Mouse (Mus musculus) frontal cortex, adult 2 months (tissue): Measurements from ENCODE around the gene Lrrc3. TPM values are rescaled to one million over a fixed set of nuclear protein-coding genes. Genes with fewer than 3 reads are reported as not detected.

ENCODE experiments used
- DNase-seq, 2 experiments: peaks; one replicate each; pipeline ENCODE4 v3.0.0; 2022; ENCODE audit warnings: low spot score in 1 of 2; ENCODE audit errors: extremely low spot score in 1 of 2
- polyA plus RNA-seq: library from polyadenylated mRNA; depleted of rRNA; stranded (reverse); fragments of >200 nt; gene quantifications from 2 replicates; pipeline ENCODE4 v1.2.3, GENCODE M21; 2012; rRNA removed

Gene Lrrc3
- polyA plus RNA-seq, 1 experiment = 6.3 TPM

GRCm38 (mm10) chr10:77878985-77879384 is 23.4 kb downstream of the Lrrc3 start:
- DNase-seq = peak in 1 of 2 experiments; percentile 68

DNA sequence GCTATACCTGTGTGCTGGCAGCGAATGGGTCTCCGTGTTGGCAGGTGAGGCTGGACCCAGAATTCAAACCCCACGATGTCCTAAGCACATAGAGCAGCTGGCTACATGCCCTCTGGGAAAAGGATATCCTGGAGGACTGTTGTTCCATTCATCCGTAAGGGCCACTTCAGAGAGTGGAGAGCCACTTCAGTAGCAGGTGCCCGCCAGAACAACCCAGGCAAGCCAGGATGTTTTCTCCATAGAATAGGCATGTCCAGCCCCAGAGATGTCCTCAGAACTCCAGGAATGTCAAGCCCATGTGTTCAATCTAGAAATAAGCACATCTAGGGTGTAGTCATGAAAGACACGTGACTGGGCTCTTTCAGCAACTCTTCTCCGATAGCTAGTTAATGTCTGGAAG is 32.7 kb downstream of the Lrrc3 start:
- no peak for DNase-seq

DNA sequence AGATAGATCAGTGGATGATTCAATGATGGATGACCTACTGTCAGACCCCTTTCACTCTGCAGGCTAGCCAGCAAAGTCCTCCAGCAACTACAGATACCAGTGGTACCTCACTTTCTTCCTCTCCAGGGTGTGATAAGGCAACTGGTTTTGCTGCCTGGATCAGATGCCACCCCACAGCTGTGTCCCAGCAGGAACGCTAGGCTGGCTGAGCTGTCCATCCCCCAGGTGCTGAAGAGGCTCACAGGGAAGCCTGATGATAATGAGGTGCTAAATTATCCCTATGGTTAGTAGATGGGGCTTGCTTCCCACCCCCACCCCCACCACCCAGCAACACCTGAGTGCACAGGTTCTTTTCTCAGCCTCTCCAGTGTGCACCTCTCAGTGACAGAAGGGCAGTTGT is 34.8 kb downstream of the Lrrc3 start:
- DNase-seq = no peak

- DNase-seq = no peak
Observed at GRCm38 (mm10) chr10:77864762-77865143, 37.6 kb downstream of the Lrrc3 start.

DNA sequence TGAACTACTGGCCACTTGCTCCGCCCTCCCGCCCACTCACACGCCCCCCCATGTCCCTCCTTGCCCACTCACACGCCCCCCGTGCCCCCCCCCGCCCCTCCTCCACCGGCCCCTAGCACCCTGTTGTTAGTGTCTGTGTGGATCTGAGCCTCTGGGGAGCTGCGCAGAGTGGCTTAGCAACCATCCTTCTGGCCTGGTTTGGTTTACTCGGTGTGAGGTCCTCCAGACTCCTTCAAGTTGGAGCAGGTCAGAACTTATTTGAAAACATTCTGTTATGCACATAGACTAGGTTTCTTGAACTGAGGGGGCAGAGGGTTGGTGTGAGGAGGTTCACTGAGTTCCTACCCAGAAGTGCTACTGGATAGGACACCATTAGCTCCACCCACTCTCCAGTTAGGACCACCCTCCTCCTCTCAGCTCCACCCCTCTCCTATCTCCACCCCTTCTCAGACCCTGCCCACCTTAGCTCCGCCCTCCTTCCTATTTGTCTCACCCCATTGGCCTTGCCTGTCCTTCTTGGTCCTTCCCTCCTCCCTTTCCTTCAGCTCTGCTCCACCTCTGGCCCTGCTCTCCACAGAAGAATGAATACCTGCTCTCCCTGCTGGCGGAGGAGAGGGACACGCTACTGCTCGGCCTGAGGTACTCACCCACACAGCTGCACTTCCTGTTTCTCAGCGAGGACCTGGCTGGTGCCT is 38.1 kb downstream of the Lrrc3 start:
- DNase-seq = no peak

DNA sequence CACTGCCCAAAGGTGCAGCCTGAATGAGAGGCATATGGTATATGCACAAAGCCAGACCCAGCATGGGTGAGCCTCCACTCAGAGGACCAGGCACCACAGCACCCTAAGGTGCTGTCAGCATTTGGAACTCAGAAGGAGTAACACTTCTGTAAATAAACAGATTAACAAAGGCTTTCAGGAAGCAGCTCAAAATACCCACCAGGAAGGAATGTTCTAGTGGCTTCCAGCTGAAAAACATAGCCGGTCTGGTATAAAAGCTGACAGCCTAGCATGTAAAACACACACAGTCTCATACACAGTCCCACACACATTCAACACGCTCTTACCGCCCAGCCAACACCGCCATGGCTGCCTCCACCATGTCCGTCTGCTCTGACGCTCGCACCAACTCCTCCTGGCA is 40.7 kb downstream of the Lrrc3 start, which contains the start of gene Gm3285:
Gene Gm3285 (plus strand): TSS at position 301 of the 400 bp plus-strand sequence.
- DNase-seq = no peak

- no peak for DNase-seq
Observed at GRCm38 (mm10) chr10:77852559-77852958, 49.8 kb downstream of the Lrrc3 start, which contains the start of gene Gm10318. Gm10318 (plus strand) TSS chr10:77852859.

Other genes with a start within 250 kb of the Lrrc3 start
- gene Tspear, start 216.0 kb downstream of the Lrrc3 start, polyA plus RNA-seq = 0.04 TPM in 1 of 2 replicates, not detected in the other
- not detected in 2 replicates for gene Gm19402, start 211.8 kb downstream of the Lrrc3 start, polyA plus RNA-seq
- gene Gm9508, start 205.3 kb downstream of the Lrrc3 start, polyA plus RNA-seq = not detected in 2 replicates
- not detected in 2 replicates for gene Gm10272, start 195.9 kb downstream of the Lrrc3 start, polyA plus RNA-seq
- gene Gm10024, start 191.1 kb downstream of the Lrrc3 start, polyA plus RNA-seq = not detected in 2 replicates
- gene Gm10142, start 186.7 kb downstream of the Lrrc3 start, polyA plus RNA-seq = not detected in 2 replicates
- gene Krtap12-1, start 181.9 kb downstream of the Lrrc3 start, polyA plus RNA-seq = not detected in 2 replicates
- gene Gm10100, start 176.1 kb downstream of the Lrrc3 start, polyA plus RNA-seq = not detected in 2 replicates
- not detected in 2 replicates for gene Gm18596, start 159.9 kb downstream of the Lrrc3 start, polyA plus RNA-seq
- gene Gm9736, start 151.2 kb downstream of the Lrrc3 start, polyA plus RNA-seq = not detected in 2 replicates
- not detected in 2 replicates for gene Gm3233, start 142.9 kb downstream of the Lrrc3 start, polyA plus RNA-seq
- not detected in 2 replicates for gene Gm3238, start 131.2 kb downstream of the Lrrc3 start, polyA plus RNA-seq
- not detected in 2 replicates for gene Gm7138, start 125.6 kb downstream of the Lrrc3 start, polyA plus RNA-seq
- gene Gm3250, start 120.0 kb downstream of the Lrrc3 start, polyA plus RNA-seq = not detected in 2 replicates
- not detected in 2 replicates for gene Gm7137, start 114.3 kb downstream of the Lrrc3 start, polyA plus RNA-seq
- not detected in 2 replicates for gene Gm9639, start 107.5 kb downstream of the Lrrc3 start, polyA plus RNA-seq
- not detected in 2 replicates for gene Gm19668, start 103.4 kb downstream of the Lrrc3 start, polyA plus RNA-seq
- not detected in 2 replicates for gene Gm9507, start 90.7 kb downstream of the Lrrc3 start, polyA plus RNA-seq
- gene Gm2696, start 87.9 kb downstream of the Lrrc3 start, polyA plus RNA-seq = not detected in 2 replicates
- not detected in 2 replicates for gene Krtap10-4, start 75.4 kb downstream of the Lrrc3 start, polyA plus RNA-seq
- not detected in 2 replicates for gene Krtap10-10, start 66.6 kb downstream of the Lrrc3 start, polyA plus RNA-seq
- gene Gm36176, start 55.7 kb downstream of the Lrrc3 start, polyA plus RNA-seq = not detected in 2 replicates
- not detected in 2 replicates for gene Gm10318, start 49.7 kb downstream of the Lrrc3 start, polyA plus RNA-seq
- gene Gm3285, start 40.6 kb downstream of the Lrrc3 start, polyA plus RNA-seq = not detected in 2 replicates
- 22.5 and 28.3 TPM in 2 replicates for gene Trpm2, start 68.0 kb upstream of the Lrrc3 start, polyA plus RNA-seq
- gene 1810043G02Rik, start 76.0 kb upstream of the Lrrc3 start, polyA plus RNA-seq = 66.6 and 82.8 TPM in 2 replicates
- gene Pfkl, start 107.5 kb upstream of the Lrrc3 start, polyA plus RNA-seq = 164 and 180 TPM in 2 replicates
- 0.34 and 0.52 TPM in 2 replicates for gene Dnmt3l, start 139.4 kb upstream of the Lrrc3 start, polyA plus RNA-seq
- gene Aire, start 141.1 kb upstream of the Lrrc3 start, polyA plus RNA-seq = 0.13 and 0.30 TPM in 2 replicates
- gene Icosl, start 166.8 kb upstream of the Lrrc3 start, polyA plus RNA-seq = 2.6 and 2.9 TPM in 2 replicates